Mouse (Mus musculus) layer of hippocampus, adult 11-12 months (tissue): ENCODE results near the gene Jmjd1c.

Source experiments
- DNase-seq: peaks from one replicate; pipeline ENCODE4 v3.0.0; 2022; ENCODE audit warnings: low spot score

Jmjd1c gene

DNA sequence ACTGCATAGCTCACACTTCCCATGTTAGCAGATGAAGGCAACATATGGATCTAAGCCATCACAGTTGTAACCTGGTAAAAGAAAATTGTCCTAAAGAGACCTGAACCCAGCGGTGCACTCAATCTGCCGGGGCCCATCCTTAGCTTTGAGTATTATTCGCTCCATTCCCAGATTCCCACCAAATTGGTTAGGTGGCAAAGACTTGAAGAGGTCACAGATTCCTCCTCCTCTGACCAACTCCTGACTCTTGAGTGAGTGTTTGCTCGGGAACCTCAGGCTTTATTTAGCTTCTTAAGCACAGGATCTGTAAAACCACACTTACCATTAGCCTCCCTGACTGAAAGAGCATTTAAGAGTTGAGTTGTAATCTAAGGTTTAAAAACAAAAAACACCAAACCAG lies 23.3 kb upstream of the Jmjd1c start:
- no peak for DNase-seq

GRCm38 (mm10) chr10:67073577-67073976 lies 22.3 kb upstream of the Jmjd1c start:
- DNase-seq = no peak

DNA sequence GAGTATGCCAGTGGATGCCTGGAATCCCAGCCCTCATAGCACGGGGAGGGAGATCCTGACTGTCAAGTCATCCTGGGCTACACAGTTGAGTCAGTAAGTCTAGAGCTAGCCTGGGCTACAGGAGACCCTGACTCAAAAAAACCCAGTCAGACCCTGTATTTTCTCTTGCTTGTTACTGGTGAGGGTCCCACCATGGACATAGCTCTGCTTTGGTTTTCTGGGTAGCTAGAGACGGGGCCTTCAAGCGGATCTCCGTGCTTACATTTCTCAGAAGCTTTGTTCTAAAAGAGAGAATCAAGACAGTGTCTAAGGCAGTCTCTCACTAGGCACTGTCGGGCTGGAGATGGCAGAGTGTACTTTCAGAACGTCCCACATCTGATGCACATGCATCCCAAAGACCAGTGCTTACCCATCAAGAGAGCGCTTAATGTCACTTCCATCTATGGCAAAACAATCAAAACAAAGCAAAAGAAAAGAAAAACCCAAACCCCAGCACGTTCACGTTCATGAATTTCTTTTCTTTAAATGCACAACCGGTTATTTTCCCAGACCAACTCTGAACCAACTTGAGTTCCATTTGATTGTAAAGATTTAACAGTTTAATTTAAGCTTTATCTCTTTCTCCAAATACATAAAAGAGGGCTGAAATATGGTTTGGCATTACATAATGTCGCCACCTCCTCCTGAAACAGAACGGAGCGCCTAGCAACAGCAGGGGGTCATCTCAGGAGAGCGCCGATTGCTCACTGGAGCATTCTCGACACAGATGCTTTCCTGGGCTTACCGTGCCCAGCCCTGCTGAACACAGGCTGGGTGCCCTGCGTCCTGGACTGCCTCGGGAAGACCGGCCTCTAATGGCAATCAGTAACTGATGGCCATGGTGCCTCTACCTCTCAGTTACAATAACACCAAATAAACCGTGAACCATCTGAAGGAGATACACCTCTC lies 19.7 kb upstream of the Jmjd1c start:
- peak; percentile 57 for DNase-seq

GRCm38 (mm10) chr10:67079030-67079429 lies 16.9 kb upstream of the Jmjd1c start:
- DNase-seq = no peak

DNA sequence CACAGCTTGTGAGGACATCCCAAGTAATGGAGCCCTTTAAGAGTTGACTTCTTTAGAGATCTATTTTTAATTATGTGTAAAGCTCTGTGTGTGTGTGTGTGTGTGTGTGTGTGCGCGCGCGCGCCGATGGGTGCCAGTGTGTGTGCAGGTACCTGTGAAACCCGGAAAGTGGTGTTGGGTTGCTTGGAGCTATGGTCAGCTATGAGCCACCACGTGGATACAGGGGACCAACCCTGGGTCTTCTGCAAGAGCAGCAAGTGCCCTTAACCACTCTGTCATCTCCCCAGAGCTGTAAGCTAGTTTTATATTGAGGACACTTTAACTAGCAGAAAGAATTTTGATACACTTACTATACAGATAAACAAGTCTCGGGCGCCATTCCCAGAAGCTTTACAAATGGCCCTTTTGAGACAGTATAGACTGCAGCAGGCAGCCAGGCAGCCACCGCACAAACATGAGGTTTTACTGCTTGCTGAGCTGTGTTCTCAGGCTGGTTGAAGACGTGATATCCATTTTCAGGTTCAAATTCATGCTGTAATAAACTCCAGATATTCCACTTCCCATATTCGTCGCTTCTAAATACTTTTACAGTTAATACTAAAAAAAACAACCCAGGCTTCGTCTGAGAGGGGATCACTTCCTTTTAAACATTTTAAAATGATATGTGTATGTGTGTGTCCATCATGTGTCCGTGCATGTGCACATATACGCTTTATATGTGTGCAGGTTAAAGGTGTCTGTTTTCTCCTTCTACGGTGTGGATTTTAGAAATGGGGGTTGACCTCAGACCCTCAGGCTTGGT lies 14.5 kb upstream of the Jmjd1c start:
- no peak for DNase-seq

GRCm38 (mm10) chr10:67082531-67082930 lies 13.4 kb upstream of the Jmjd1c start:
- DNase-seq = no peak

GRCm38 (mm10) chr10:67083446-67084166 lies 12.3 kb upstream of the Jmjd1c start:
- DNase-seq = no peak

- DNase-seq = no peak
Observed at GRCm38 (mm10) chr10:67085124-67085523, 10.8 kb upstream of the Jmjd1c start.

GRCm38 (mm10) chr10:67085916-67086315 lies 10.0 kb upstream of the Jmjd1c start:
- no peak for DNase-seq

DNA sequence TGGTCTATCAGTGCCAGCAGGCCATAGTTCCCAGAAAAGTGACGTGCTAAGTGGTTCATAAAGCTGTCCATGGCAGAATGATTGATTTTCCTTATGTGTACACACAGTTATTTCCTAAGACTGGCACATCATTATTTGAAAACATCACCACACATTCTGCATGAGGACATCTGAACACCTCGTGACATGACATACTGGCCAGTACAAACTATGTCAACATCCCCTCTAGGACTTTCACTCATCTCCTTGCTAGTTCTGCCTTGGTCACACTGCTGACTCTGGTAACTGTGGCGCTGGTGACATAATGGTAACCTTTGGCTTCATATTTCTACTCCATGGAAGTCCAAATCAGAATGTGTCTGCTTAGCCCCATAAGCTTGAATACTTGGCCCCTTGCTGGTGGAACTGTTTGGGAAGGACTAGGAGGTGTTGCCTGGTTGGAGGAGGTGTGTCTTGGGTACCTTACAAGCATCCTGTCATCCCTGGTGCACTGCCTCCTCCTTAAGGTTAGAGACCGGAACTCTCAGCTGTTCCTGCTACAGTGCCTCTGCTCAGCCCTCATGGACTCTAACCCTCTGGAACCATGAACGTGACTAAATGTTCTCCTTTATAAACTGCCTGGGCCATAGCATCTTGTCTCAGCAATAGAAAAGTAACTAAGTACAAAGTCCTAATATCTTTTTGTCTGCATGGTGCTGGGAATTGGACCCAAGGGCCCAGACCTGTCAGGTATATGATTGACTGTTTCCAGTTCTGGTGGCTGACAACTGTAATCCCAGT lies 8.3 kb upstream of the Jmjd1c start:
- no peak for DNase-seq

GRCm38 (mm10) chr10:67090611-67091010 lies 5.3 kb upstream of the Jmjd1c start:
- DNase-seq = no peak

GRCm38 (mm10) chr10:67094922-67095321 lies 1.0 kb upstream of the Jmjd1c start:
- no peak for DNase-seq

GRCm38 (mm10) chr10:67096621-67097436 lies 904 bp downstream of the Jmjd1c start, which contains the start of gene Reep3:
Reep3 (minus strand) TSS chr10:67096945.
- peak; percentile 58 for DNase-seq

DNA sequence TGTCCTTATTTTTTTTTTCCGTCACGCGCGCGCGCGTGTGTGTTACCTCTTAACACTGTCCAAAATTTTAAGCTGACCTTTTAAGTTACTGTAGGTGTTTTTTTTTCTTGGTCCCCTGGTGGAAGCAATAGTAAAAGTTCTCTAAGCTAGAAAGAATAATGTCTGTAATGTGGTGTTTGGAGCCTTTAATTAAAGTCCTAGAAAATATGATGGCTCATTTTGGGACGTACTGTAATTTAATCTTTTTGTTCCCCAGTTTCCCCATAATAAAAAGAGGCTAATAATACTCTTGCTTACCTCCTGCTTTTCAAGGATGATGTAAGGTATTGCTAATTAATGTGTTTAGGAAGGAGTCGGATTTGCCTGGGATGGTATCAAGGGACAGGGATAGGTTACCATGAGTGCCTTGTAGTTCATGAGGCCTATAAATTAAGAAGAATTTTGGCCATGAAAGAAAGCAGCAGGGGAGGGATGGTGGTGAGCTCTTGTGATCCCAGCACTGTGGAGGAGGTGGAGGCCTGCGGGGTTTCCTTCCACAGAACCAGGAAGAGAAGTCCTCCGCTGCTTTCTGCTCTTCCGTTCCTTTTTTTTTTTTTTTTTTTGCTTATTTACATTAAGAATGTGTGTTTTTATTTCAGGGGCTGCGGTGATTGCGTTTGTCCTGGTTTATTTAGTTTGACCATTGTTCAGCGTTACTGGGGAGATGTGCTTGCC lies 1.7 kb downstream of the Jmjd1c start:
- peak; percentile 43 for DNase-seq

DNA sequence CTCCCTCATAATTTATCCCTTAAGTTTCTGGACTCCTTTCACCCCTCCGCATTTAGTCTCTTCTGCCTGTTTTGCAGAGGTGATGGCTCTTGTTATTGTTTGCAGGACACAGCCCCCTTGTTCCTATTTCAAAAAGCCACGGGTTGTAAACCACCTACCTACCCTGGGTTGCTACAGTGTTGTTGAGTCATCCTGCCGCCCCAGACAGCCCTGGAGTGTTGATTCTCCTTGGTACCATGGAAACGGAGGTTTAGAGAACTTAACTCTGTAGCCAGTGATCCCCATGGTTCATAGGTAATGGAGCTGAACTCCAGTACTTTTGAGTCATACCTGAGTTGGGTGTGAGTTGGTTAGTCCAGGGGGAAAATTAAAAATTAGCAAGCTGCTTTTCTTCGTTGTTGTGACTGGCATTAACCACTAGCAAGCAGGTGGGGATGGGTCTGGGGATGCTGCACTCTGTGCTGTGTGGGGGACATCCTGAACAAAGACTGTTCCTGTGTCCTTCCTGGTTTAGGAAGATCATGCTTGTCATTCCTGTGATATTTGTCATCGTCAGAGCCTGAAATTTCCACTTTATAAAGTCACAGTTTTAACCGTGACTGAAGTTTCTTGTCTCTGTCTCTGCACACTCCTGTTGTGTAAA lies 2.6 kb downstream of the Jmjd1c start:
- DNase-seq = no peak

GRCm38 (mm10) chr10:67099183-67099929 lies 3.4 kb downstream of the Jmjd1c start:
- DNase-seq = no peak

DNA sequence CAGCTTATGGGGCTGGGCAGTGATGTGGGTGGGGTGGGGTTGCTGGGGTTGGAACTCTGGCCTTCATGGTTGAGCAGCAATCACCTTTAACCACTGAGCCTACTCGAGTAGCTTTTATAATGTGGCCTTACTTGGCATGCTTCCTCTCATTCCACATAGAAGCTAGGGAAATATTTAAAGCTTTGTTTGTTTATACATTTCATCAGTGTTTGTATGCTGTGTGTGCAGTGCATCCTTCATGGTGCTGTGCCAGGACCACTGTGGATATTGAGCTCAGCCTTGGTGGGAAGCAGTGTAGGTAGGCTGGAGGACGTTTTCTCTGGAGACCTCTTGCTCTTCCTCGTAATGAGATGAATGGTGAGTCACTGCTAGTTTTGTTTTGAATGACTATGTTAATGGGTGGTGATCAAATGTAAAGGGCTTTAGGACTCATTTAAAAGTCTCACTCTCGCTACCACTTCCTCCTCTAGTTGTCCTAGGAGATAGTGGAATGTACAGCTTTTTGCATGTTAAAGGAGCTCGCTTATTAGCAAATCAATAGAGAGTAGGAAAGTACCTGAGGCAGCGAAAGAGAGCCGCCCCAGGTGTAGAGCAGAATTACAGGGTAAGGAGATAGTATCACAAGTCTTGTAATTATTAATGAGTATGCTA lies 4.2 kb downstream of the Jmjd1c start:
- no peak for DNase-seq

- no peak for DNase-seq
Observed at GRCm38 (mm10) chr10:67100831-67101251, 4.9 kb downstream of the Jmjd1c start.
